Mouse (Mus musculus) stomach, embryonic 14.5 days (tissue): ENCODE measurements around the gene Fut2. TPM values are rescaled to one million over a fixed set of nuclear protein-coding genes. Genes with fewer than 3 reads are reported as not detected.

Experiments used
- ATAC-seq: fragments of 200-750 bp; cut with Nextera tagmentation; 2 replicates; pipeline ENCODE4 v1.8.0; 2017; ENCODE audit warnings: low read depth, moderate TSS enrichment; ENCODE audit not compliant: insufficient number of reproducible peaks, insufficient read depth, low FRiP score
- H3K27ac ChIP-seq: fragments of 300-500 bp; sonication (generic); 2 replicates; pipeline ENCODE4 v1.5.1; 2014; ENCODE audit warnings: mild to moderate bottlenecking, low read length, moderate library complexity, mixed read lengths
- H3K27me3 ChIP-seq: fragments of 300-500 bp; sonication (generic); 2 replicates; pipeline ENCODE4 v1.6.1; 2014; ENCODE audit warnings: low read length, control low read depth, mixed read lengths; ENCODE audit not compliant: control insufficient read depth, insufficient read depth
- H3K36me3 ChIP-seq: fragments of 300-500 bp; sonication (generic); 2 replicates; pipeline ENCODE4 v1.6.1; 2014; ENCODE audit warnings: mild to moderate bottlenecking, control low read depth, low read length, moderate library complexity, mixed read lengths; ENCODE audit not compliant: control insufficient read depth, insufficient read depth
- H3K4me1 ChIP-seq: fragments of 300-500 bp; sonication (generic); 2 replicates; pipeline ENCODE4 v1.6.1; 2014; ENCODE audit warnings: low read length, control low read depth, mixed read lengths; ENCODE audit not compliant: control insufficient read depth, insufficient read depth
- H3K4me2 ChIP-seq: fragments of 300-500 bp; sonication (generic); replicated peaks from 2 replicates; pipeline ENCODE4 v1.6.1; 2014; ENCODE audit warnings: low read depth, low read length, control low read depth
- H3K4me3 ChIP-seq: fragments of 300-500 bp; sonication (generic); 2 replicates; pipeline ENCODE4 v1.5.1; 2014; ENCODE audit warnings: low read depth, low read length, control low read depth
- H3K9ac ChIP-seq: fragments of 300-500 bp; sonication (generic); replicated peaks from 2 replicates; pipeline ENCODE4 v1.6.1; 2014; ENCODE audit warnings: low read depth, mild to moderate bottlenecking, control low read depth, low read length, moderate library complexity, mixed read lengths
- H3K9me3 ChIP-seq: fragments of 300-500 bp; sonication (generic); 2 replicates; pipeline ENCODE4 v1.6.1; 2016; ENCODE audit warnings: low read depth, low read length, control low read depth; ENCODE audit not compliant: control insufficient read depth
- WGBS: fragments of 180-500 bp; shearing (Covaris S2); extraction: QIAGEN DNeasy Blood & Tissue Kit; methylation state at CpG from one replicate; pipeline ENCODE4 v1.1.7; 2014; 5-methylcytosine and 5-hydroxymethylcytosine counted together
- polyA plus RNA-seq: library from polyadenylated mRNA; unstranded; fragments of >200 nt; fragmentation: Nextera tagmentation; extraction: Ambion mirVana; gene quantifications from 2 replicates; pipeline ENCODE4 v1.2.1, GENCODE M21; 2014

The Fut2 gene
- polyA plus RNA-seq, 1 experiment from 2014 or later, result 6.1 TPM

- Histone ChIP-seq H3K4me3 (peak overlapping the region; percentile 10; the same call in 1 of the 2 replicates), H3K27me3 (no peaks in the 10 kb centered on the region), H3K27ac (no peak overlapping the region), H3K9ac (0 out of 2 replicates have a peak overlapping the region, but pooled peaks have one; percentile 21), H3K36me3 (peaks cover 3% of the 10 kb centered on the region; the same call in 1 of the 2 replicates), H3K4me2 (peak overlapping the region; percentile 37), H3K4me1 (0 out of 2 replicates have a peak, but pooled peaks cover 2% of the 10 kb centered on the region), H3K9me3 (no peaks in the 10 kb centered on the region; the same call in 1 of the 2 replicates)
- 0 out of 2 replicates have a peak, but pooled peaks have one; percentile 29 for ATAC-seq
- 17% methylated on average over 35 of the region's 35 CpGs for WGBS
Observed at GRCm38 (mm10) chr7:45632499-45632898, 33.7 kb downstream of the Fut2 start.

- H3K4me3 ChIP-seq, result no peak overlapping the region
- WGBS, result 74% methylated on average over 23 of the region's 23 CpGs
- H3K36me3 ChIP-seq, result no peaks in the 10 kb centered on the region
- H3K27me3 ChIP-seq, result no peaks in the 10 kb centered on the region
- H3K9me3 ChIP-seq, result no peaks in the 10 kb centered on the region
- H3K27ac ChIP-seq, result no peak overlapping the region
- H3K4me2 ChIP-seq, result no peak overlapping the region
- H3K9ac ChIP-seq, result no peak overlapping the region
- H3K4me1 ChIP-seq, result 0 out of 2 replicates have a peak, but pooled peaks cover 2% of the 10 kb centered on the region
- ATAC-seq, result no peak
Observed at GRCm38 (mm10) chr7:45630064-45630907, 35.9 kb downstream of the Fut2 start.

GRCm38 (mm10) chr7:45628364-45629294 is 37.6 kb downstream of the Fut2 start:
- Histone ChIP-seq H3K27ac (peak overlapping the region; percentile 55), H3K4me2 (peak overlapping the region; percentile 99), H3K9ac (peak overlapping the region; percentile 72), H3K4me3 (peak overlapping the region; percentile 60), H3K4me1 (0 out of 2 replicates have a peak, but pooled peaks cover 2% of the 10 kb centered on the region), H3K36me3 (no peaks in the 10 kb centered on the region), H3K27me3 (no peaks in the 10 kb centered on the region), H3K9me3 (no peaks in the 10 kb centered on the region)
- 1% methylated on average over 105 of the region's 105 CpGs for WGBS
- peak; percentile 78 for ATAC-seq

- Histone ChIP-seq H3K4me1 (0 out of 2 replicates have a peak, but pooled peaks cover 2% of the 10 kb centered on the region), H3K9me3 (no peaks in the 10 kb centered on the region), H3K27ac (peak within 1 kb of the TSS; percentile 55), H3K27me3 (no peaks in the 10 kb centered on the region), H3K36me3 (no peaks in the 10 kb centered on the region), H3K4me2 (peak within 1 kb of the TSS; percentile 99), H3K9ac (peak within 1 kb of the TSS; percentile 72), H3K4me3 (peak within 1 kb of the TSS; percentile 60)
- WGBS, result 74% methylated on average over 9 of the region's 9 CpGs
- ATAC-seq, result peak; percentile 15; the same call in 1 of the 2 replicates
Observed at GRCm38 (mm10) chr7:45627261-45627660, 38.9 kb downstream of the Fut2 start, which contains the start of gene Rasip1. Rasip1 (plus strand) TSS chr7:45627488.

GRCm38 (mm10) chr7:45626571-45627076 is 39.6 kb downstream of the Fut2 start:
- Histone ChIP-seq H3K27ac (no peak overlapping the region), H3K4me2 (no peak overlapping the region)
- WGBS, result 81% methylated on average over 7 of the region's 7 CpGs

GRCm38 (mm10) chr7:45625481-45625880 is 40.7 kb downstream of the Fut2 start:
- H3K4me1 ChIP-seq, result 0 out of 2 replicates have a peak, but pooled peaks cover 2% of the 10 kb centered on the region
- no peak overlapping the region for H3K9ac ChIP-seq
- no peak overlapping the region for H3K4me3 ChIP-seq
- H3K4me2 ChIP-seq, result no peak overlapping the region
- H3K27me3 ChIP-seq, result no peaks in the 10 kb centered on the region
- 86% methylated on average over 8 of the region's 8 CpGs for WGBS
- H3K36me3 ChIP-seq, result no peaks in the 10 kb centered on the region
- H3K27ac ChIP-seq, result no peak overlapping the region
- ATAC-seq, result no peak
- H3K9me3 ChIP-seq, result no peaks in the 10 kb centered on the region

More at GRCm38 (mm10) chr7:45626571-45627076, 39.6 kb downstream of the Fut2 start:
- Histone ChIP-seq H3K27me3 (no peaks in the 10 kb centered on the region), H3K36me3 (no peaks in the 10 kb centered on the region), H3K4me3 (no peak overlapping the region), H3K9me3 (no peaks in the 10 kb centered on the region), H3K9ac (no peak overlapping the region), H3K4me1 (0 out of 2 replicates have a peak, but pooled peaks cover 2% of the 10 kb centered on the region)
- ATAC-seq, result no peak

- Histone ChIP-seq H3K4me3 (no peak overlapping the region), H3K27ac (no peak overlapping the region), H3K27me3 (no peaks in the 10 kb centered on the region), H3K4me1 (0 out of 2 replicates have a peak, but pooled peaks cover 2% of the 10 kb centered on the region), H3K9ac (no peak overlapping the region), H3K36me3 (no peaks in the 10 kb centered on the region), H3K9me3 (no peaks in the 10 kb centered on the region), H3K4me2 (no peak overlapping the region)
- WGBS, result 72% methylated on average over 3 of the region's 3 CpGs
- ATAC-seq, result no peak
Observed at GRCm38 (mm10) chr7:45624718-45625117, 41.5 kb downstream of the Fut2 start.

- 95% methylated on average over 11 of the region's 11 CpGs for WGBS
- Histone ChIP-seq H3K27me3 (no peaks in the 10 kb centered on the region), H3K4me3 (no peak overlapping the region), H3K4me2 (no peak overlapping the region), H3K9ac (no peak overlapping the region), H3K36me3 (no peaks in the 10 kb centered on the region), H3K27ac (no peak overlapping the region), H3K9me3 (no peaks in the 10 kb centered on the region), H3K4me1 (0 out of 2 replicates have a peak, but pooled peaks cover 2% of the 10 kb centered on the region)
- ATAC-seq, result no peak
Observed at GRCm38 (mm10) chr7:45623507-45623906, 42.7 kb downstream of the Fut2 start.
